Mouse (Mus musculus): ENCODE measurements around the gene 4933428M09Rik.

GRCm38 (mm10) chrX:139209829-139210225 is 30.8 kb downstream of the 4933428M09Rik start, which contains the start of gene Mum1l1:
- TF ChIP-seq CTCF (IDR thresholded peaks at IDR 0.05; ENCODE audit: low read depth) = no peak
- TF ChIP-seq EP300 (IDR thresholded peaks at IDR 0.05; ENCODE audit: low read depth) = no peak

All from liver, embryonic 14.5 days (tissue).